Mouse (Mus musculus) thymus, postnatal 4 days (tissue): ENCODE measurements around the gene Gm18336.
"Not testable (repeated sequence)": the region's sequence is repeated elsewhere in the genome, so short reads cannot be mapped to it uniquely, and the experiment has no call there.

ENCODE experiments used
- DNase-seq: peaks from one replicate; pipeline ENCODE4 v3.0.0; 2021

The Gm18336 gene

DNA sequence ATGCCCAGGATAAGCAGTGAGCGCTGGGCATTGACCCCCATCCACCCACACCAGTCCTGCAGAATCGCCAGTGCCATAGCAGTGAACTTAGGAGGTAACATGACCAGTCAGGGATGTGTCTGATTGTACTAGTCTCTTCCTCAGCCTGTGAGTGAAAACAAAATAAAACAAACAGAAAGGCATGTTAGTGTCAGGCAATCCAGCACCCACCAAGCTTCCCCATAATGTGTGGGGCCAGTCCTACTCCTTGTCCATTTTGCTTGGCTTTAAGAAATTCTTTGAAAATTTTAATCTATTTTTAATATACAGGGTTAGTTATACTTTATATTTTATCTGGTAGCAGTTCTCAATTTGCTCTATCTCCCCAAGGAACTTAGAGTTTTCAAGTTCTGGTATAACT lies at the start of gene Gm18336:
Gene Gm18336, minus strand, starts transcription at position 101 of the 400 bp plus-strand sequence.
- DNase-seq: not testable (repeated sequence)

DNA sequence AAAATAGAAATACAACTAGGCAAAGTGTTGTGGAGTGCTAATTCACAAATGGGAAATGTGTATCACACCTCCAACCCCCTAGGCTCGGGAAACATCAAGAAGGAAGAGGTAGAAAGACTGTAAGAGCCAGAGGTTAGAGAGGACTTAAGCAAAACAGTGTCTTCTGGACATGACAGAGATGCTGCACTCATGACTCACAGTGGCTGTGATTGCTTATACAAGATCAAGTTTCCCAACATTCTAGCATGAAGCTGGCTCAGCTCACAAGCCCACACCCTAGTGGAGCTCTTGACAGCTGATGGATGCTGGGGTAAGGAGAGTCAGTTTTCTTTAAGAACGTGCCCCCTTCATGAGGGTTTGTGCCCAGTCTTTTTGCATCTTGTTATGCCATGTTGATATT lies 42.9 kb upstream of the Gm18336 start:
- DNase-seq: no peak

DNA sequence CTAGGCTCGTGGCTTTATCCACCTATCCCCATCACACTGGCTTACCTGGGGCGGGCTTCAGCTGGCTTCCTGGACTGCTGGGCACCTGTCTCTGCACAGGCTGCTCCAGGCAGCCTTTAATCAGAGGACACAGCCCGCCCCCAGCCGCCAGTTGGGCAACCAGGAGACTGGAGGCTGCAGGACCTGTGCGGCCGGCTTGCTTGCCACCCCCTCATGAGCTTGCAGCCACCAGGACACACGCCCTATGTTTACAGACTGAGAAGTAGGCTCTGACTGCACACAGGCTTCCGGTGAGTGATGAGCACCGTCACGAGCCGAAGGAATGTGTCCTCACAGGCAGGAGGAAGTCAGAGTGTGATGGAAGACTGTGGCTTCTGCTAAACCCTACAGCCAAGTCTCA lies 36.7 kb upstream of the Gm18336 start, which contains the start of gene Trex2:
Gene Trex2, minus strand, starts transcription at position 93 of the 400 bp plus-strand sequence.
- DNase-seq: no peak

DNA sequence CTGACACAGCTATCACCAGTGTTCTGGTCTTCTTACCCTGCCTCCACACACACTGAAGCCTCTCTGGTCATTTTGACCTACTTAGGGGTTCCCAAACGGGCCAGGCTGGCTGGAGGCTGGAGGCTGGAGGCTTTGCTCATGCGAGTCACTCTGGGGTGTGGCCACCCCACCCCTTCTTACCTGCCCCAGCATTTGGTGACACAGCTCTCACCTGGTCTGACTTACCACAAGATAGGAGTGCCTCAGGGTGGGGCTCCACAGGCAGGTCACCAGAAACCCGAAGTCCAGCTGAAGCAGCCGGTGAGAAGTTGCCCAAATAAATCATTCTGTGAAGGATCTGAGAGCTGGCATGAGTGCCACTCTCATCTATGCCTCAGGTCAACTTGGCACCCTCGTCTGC lies 34.3 kb upstream of the Gm18336 start:
- DNase-seq: no peak

DNA sequence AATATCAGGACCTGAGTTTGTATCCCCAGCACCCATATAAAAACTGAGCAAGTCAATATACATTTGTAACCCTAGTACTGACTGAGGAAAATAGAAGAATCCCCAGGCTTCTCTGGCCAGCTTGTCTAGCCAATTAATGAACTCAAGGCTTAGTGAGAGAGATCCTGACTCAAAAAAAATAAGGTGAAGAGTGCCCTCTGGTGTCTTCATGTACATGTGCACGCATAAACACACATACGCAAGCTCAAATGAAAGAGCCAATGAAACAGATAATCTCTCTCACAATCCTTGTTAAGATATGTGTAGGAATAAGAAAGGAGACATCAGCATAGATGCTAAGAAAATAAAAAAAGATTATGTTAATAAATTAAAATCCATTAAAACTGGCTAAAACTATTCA lies 31.5 kb upstream of the Gm18336 start:
- no peak for DNase-seq

DNA sequence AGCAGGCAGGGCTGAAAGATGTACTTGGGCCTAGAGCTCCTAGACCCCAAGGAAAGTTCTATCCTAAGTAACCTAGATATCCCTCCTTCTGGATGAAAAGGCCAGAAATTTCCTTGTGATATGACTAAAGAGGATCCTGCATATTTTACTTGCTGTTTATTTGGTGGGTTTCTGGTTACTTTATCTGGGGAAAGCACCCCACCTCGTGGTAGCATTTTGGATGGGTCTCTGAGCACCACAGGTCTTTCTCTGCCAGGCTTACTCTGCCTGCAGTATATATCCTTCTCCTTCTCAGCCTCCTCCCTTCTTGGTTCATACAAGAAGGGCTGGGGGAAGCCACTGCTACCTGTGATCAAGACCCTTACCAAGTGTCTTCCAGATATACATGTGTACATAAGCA lies 14.2 kb upstream of the Gm18336 start:
- DNase-seq: peak; percentile 28

DNA sequence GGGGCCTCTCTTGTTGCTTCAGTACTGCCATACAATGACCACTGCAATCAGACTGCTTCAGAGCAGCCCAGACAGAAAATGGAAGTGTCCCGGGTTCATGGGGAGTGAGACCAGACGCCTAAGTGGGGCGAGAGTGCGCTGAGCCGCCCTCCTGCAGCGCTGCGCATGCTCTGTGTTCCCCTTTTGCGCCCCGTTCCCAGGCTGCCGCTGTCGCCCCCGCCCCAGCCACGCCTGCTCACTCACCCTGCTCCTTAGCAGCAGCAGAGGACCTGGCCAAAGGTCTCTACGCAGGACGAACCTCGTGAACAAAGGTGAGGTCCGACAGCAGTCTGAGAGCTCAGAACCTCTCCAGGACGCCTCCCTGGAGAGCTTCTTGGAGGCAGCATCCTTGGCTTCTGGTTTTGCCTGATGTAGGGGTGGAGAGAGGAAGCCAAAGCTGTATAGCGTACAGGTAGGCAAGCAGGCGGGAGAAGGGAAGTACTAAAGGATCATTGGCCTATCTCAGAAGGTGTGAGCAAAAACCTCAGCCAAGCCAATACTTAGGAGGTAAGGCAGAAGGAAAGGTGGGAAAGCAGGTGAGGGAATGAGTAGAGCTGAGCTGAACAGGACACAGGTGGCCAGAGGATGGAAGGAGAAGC lies 12.5 kb upstream of the Gm18336 start, which contains the start of gene Zfp92:
Gene Zfp92, plus strand, starts transcription at position 217 of the 638 bp plus-strand sequence.
- DNase-seq: peak; percentile 50

DNA sequence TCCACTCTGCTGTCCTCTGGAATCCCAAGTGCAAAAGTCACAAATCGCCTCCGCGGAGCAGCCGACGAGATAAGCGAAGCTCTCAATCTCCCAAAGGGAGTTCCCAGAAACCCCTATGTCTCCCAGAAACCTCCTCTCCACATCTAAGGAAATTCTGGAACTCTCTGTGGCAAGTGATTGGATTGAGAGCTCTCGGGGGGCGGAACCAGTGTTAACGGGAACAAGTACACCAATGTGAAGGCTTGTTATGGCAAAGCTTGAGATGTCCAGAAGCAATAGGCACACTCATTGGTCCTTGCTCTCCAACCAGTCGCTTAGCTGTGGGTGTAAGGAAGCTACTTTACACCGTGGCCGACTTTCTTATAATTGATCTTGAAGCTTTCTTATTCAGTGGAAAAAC lies 3.1 kb upstream of the Gm18336 start:
- DNase-seq: no peak

DNA sequence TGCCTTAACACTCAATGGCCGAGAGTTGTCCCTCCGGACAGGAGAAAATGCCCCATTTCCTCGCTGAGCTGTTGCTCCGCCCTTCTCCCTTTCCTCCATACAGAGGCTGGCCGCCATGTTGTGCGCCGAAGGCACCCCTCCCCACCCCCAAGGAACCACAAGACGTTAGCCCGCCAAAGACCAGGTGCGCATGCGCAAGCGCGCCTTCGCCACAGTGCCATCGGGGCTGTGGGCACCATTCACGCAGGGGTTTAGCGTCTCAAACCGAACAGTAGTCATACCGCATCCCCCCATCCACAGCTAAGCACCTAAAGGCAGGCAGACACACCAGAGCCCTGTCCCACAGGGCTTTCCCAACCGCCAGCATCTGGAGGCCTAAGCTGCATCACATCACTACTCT lies 2.4 kb upstream of the Gm18336 start:
- no peak for DNase-seq

DNA sequence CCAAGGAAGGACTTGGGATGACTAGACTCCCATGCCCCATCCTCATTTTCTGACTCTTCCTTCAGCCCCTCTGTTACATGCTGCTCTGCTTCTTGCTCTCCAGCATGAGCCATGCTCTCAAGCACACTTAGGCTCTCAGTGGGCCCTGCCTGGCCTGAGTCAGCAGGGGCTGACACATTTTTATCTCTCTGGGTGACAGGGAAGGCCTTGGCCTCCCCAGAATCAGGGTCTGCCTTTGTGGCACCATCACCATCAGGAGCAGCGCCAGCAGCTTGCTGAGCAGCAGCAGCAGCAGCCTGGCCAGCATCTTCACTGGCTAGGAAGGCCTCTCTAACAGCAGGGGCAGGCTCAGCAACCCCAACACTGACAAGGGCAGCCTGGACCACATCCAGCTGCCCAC lies 2.1 kb downstream of the Gm18336 start:
- DNase-seq: no peak

DNA sequence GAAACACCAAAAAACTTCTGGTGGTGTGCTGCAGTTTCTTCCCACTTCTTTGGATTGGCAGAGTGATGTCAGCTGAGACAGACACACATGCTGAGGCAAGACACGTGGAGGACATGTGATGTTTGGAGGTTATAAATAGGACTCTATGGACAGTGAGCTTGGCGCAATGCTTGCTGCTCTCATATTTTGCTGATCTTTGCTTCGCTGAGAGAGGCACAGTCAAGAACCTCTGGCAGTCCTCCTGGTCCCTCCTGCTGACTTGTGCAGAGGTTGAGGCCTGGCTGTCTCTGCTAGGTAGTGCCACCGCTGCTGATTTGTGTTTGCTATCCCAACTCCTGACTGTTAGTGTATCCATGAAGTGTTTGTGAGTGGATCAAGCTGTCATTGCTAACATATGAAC lies 7.1 kb downstream of the Gm18336 start:
- DNase-seq: no peak

DNA sequence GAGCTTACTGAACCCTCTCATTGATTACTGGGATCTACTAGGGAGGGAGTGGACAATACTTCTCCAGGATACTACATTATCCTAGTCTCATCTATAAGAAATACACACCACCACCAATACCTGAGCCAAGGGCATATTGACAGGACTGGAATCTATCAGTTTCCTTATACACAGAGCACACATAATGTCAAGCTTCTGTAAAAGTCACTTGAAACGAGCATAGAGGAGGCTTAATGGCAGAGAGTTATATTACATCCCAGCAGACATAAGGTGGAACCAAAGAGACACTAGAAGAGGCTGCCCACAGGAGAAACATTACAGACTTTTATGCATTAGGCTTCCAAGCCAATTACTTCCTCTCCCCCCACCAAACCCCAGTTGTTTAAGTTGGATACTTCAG lies 13.6 kb downstream of the Gm18336 start:
- DNase-seq: no peak

DNA sequence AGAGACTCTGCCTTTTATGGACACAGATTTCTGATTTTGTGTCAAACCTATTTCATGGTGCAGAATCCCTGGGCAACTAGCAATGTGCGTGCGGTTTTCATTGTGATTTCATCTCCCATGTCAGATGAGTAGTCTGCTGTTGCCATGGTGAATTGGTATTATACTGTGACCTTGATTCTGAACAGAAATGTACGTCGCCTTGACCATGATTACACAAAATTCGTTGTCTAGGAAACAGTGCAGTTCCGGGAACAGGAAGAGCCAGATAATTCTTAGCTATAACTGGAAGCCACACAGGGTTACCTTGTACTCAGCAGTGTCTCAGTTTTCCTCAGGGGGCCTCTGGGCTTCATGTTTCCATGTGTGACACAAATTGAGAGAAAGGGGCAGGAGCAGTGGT lies 14.1 kb downstream of the Gm18336 start:
- no peak for DNase-seq

DNA sequence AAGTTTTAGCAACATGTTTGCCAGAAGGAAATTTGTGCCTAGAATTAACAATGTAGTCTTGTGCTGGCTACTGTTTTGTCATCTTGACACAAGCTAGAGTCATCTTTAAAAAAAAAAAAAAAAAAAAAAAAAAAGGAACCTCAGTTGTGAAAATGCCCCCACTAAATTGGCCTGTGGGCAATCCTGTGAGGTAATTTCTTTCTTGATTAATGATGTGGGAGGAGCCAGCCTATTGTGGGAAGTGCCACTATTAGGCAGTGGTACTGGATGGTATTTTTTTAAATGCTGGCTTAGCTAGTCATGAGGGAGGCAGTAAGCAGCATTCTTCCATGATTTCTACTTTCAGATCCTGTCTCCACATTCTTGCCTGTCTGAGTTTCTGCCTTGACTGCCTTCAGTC lies 35.2 kb downstream of the Gm18336 start:
- DNase-seq: no peak

DNA sequence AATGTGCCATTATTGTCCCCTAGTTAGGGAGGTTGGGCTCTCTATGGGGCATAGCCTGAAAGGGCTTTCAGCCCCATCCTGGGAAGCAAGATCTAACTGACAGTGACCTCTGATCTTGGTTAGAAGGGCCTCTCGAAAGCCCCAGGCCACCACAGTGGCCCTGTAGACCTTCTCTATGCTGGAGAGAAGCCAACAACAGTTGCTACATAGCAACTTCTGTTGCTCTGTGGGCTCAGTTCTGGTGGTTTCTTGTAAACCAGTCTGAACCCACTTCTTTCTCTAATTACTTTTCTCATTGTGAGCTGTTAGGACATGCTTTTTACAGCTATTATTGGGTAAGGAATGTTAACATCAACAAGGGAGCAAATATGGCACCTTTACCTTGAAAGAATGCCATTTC lies 41.8 kb downstream of the Gm18336 start:
- DNase-seq: no peak

DNA sequence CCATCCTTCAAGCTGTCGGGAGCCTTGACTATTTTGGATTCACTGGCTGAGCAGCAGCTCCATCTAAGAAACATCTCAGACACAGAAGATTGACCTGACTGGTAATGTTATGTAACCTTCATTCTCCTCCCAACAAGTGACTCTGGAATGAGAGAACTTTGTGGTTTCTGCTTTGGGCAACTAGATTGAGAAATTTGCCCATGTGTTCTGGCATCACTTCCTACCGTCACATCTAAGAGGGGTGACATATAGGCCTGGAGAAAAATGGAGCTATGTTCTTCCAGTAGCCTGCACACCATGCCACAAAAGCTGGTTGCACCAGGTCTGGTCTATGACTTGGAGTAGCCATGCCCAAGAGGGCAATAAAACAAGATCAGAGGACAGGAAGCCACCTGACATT lies 42.4 kb downstream of the Gm18336 start:
- DNase-seq: no peak
